Mouse (Mus musculus) E14TG2a.4 (cell line): ENCODE measurements around the gene 1700109H08Rik.

ENCODE experiments used
- CTCF ChIP-seq: conservative IDR thresholded peaks from 2 replicates; pipeline ENCODE4 v1.5.1; 2014; ENCODE audit warnings: low read length
- NANOG ChIP-seq: IDR thresholded peaks from 2 replicates; pipeline ENCODE4 v1.6.1; 2014; ENCODE audit warnings: borderline replicate concordance, low read length, mixed read lengths

DNA sequence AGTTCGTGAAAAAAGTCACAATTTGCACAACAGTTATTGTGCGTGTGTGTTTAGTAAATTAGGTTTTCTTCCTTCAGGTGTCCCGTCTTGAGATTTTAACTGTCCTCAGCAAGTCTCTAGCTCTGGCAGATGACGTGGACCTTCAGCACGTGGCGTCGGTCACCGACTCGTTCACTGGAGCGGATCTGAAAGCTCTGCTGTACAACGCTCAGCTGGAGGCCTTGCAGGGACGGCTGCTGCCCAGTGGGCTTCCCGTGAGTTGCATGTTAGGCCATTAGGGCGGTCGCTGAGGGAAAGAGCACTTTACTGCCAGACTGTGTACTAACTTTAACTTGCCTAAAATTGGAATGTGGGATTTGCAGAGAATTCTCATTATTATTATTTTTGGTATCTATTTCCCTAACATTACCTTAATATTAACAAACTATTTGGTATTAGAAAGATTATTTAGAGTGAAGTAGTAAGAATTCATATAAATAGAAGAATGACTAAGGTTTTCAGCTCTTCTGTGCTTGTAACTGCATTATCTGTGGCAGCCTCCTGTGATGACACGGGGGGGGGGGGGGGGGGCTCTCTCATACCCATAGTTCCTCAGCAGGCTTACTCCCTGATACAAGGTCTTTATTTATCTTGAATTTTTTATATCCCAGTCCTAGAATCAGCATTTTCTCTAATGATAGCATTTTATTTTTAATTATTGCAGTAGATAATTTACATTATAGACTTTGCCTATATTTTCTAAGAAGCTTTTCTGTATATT lies 60.3 kb downstream of the 1700109H08Rik start:
- no peak for TF ChIP-seq CTCF
- no peak for TF ChIP-seq NANOG
